Mouse (Mus musculus) hindbrain, embryonic 11.5 days (tissue): Measurements from ENCODE around the gene Plxna4. TPM values are rescaled to one million over a fixed set of nuclear protein-coding genes. Genes with fewer than 3 reads are reported as not detected.
A peak's percentile ranks its signal among the peaks of the same experiment; 100 is the strongest.

Experiments used
- ATAC-seq: fragments of 200-750 bp; cut with Nextera tagmentation; 2 replicates; pipeline ENCODE4 v1.8.0; 2017; ENCODE audit warnings: mild to moderate bottlenecking, moderate TSS enrichment, moderate library complexity; ENCODE audit not compliant: low FRiP score
- DNase-seq: peaks from one replicate; pipeline ENCODE4 v3.0.0-alpha.2; 2015; ENCODE audit warnings: low spot score
- H3K27ac ChIP-seq: fragments of 300-500 bp; sonication (generic); 2 replicates; pipeline ENCODE4 v1.5.1; 2014; ENCODE audit warnings: mild to moderate bottlenecking, low read depth, low read length
- H3K27me3 ChIP-seq: fragments of 300-500 bp; sonication (generic); 2 replicates; pipeline ENCODE4 v1.6.1; 2014; ENCODE audit warnings: mild to moderate bottlenecking, low read length, moderate library complexity, mixed read lengths; ENCODE audit not compliant: control insufficient read depth, insufficient read depth
- H3K36me3 ChIP-seq: fragments of 300-500 bp; sonication (generic); 2 replicates; pipeline ENCODE4 v1.6.1; 2014; ENCODE audit warnings: mild to moderate bottlenecking, low read length, moderate library complexity, mixed read lengths; ENCODE audit not compliant: control insufficient read depth, insufficient read depth
- H3K4me1 ChIP-seq: fragments of 300-500 bp; sonication (generic); replicated peaks from 2 replicates; pipeline ENCODE4 v1.6.1; 2014; ENCODE audit warnings: low read length, mixed read lengths; ENCODE audit not compliant: control insufficient read depth, insufficient read depth
- H3K4me2 ChIP-seq: fragments of 300-500 bp; sonication (generic); replicated peaks from 2 replicates; pipeline ENCODE4 v1.6.1; 2014; ENCODE audit warnings: mild to moderate bottlenecking, low read depth, low read length
- H3K4me3 ChIP-seq: fragments of 300-500 bp; sonication (generic); 2 replicates; pipeline ENCODE4 v1.5.1; 2014; ENCODE audit warnings: low read depth, low read length
- H3K9ac ChIP-seq: fragments of 300-500 bp; sonication (generic); 2 replicates; pipeline ENCODE4 v1.6.1; 2014; ENCODE audit warnings: low read depth, low read length
- H3K9me3 ChIP-seq: fragments of 300-500 bp; sonication (generic); 2 replicates; pipeline ENCODE4 v1.6.1; 2016; ENCODE audit warnings: low read length; ENCODE audit not compliant: control insufficient read depth
- WGBS: fragments of 180-500 bp; shearing (Covaris S2); extraction: QIAGEN DNeasy Blood & Tissue Kit; methylation state at CpG from one replicate; pipeline ENCODE4 v1.1.7; 2014; 5-methylcytosine and 5-hydroxymethylcytosine counted together
- polyA plus RNA-seq: library from polyadenylated mRNA; unstranded; fragments of >200 nt; fragmentation: Nextera tagmentation; extraction: Ambion mirVana; gene quantifications from 2 replicates; pipeline ENCODE4 v1.2.1, GENCODE M21; 2014

Plxna4 gene
- polyA plus RNA-seq, 1 experiment from 2014 or later, result 8.1 TPM

DNA sequence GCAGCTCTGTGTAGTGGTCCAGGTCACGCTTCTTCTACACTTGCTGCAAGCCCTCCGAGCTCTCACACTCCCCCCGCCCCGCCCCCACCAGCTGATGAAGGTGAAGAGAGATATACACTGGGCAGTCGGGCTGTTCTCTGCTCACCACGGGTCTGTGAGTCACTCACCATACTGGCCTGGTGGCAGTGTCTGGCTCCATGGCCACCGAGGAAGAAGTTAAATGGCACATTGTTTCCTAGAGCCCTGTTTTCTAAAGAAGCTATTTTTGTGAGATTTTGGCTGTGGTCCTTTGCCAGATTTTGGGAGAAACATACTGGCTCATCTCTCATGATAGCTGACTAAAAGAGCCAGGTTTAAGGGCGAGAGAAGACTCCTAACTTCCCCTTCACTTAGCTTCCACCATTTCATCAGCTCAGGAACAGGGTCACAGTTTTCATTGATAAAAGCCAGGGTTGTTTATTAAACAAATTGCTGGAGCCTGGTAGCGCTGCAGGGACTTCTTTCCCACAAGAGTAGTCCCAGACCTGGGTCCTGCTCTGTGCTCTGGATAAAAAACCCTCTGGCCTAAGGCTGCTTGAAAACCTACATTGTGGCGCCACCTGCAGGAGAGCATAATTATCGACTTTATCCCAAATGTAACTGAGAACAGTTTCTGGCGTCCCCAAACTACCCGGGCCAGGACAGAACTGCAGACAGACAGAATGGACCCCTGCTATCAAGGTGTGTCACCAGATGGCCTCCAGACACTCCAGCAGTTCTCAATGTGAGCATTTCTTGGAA lies 3.2 kb upstream of the Plxna4 start:
- ATAC-seq, result no peak
- Histone ChIP-seq H3K4me1 (no peaks in the 10 kb centered on the region), H3K27ac (no peak overlapping the region), H3K9ac (no peak overlapping the region), H3K36me3 (no peaks in the 10 kb centered on the region), H3K27me3 (peaks cover 13% of the 10 kb centered on the region), H3K9me3 (no peaks in the 10 kb centered on the region), H3K4me2 (no peak overlapping the region), H3K4me3 (no peak overlapping the region)
- DNase-seq, result peak; percentile 85
- WGBS, result 32% methylated on average over 13 of the region's 13 CpGs

- no peak for DNase-seq
- Histone ChIP-seq H3K9me3 (no peaks in the 10 kb centered on the region), H3K9ac (no peak overlapping the region), H3K36me3 (no peaks in the 10 kb centered on the region), H3K4me3 (no peak overlapping the region), H3K27me3 (peaks cover 15% of the 10 kb centered on the region), H3K4me1 (0 out of 2 replicates have a peak, but pooled peaks cover 2% of the 10 kb centered on the region), H3K4me2 (no peak overlapping the region), H3K27ac (no peak overlapping the region)
- WGBS, result 67% methylated on average over 4 of the region's 4 CpGs
- ATAC-seq, result no peak
Measured at GRCm38 (mm10) chr6:32589632-32590031, 1.6 kb upstream of the Plxna4 start.

DNA sequence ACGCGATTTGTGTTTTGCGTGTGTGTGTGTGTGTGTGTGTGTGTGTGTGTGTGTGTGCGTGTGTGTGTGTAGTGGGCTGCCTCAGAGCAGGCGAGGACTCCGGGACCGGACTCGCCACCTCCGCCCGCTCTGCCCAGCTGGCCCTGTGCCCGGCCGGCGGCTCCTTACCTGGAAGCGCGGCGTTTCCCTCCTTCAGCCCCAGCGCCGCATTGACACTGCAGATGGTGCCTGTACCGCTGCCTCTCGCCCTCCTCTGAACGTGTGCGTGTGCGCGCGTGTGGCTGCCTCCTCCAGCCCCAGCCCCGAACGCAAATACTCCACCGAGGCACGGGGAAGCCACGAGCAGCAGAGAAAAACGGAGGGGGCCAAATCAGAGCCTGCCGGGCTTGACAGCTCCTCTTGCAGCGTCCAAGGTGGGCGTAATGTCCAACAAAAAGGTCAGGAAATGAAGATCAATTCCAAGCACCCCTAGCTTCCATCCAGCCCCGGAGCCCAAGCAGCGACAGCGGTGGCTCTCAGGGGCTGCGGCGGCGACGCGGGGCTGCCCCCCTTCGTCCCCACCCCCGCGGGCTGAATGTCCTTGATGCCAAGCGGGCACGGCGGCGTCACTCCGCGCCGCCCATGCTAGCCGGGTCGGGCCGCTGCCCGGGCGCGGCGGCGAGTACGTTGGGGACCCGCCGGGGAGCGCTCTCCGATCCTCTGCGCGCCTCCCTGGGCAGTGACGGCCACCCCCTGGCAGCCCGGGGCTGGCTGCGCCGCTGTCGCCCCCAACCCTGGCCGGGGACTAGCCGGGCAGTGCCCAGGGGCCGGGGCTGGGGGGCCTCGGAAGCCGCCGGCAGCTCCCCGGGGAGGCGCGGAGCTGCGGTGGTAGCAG lies 619 bp downstream of the Plxna4 start:
- peaks cover 15% of the 10 kb centered on the region for H3K27me3 ChIP-seq
- peak overlapping the region; percentile 84 for H3K4me2 ChIP-seq
- DNase-seq (peak; percentile 65), ATAC-seq (peak; percentile 54)
- H3K4me1 ChIP-seq, result peaks cover 7% of the 10 kb centered on the region; the same call in 1 of the 2 replicates
- peak overlapping the region; percentile 83 for H3K27ac ChIP-seq
- H3K36me3 ChIP-seq, result no peaks in the 10 kb centered on the region
- WGBS, result 1% methylated on average over 66 of the region's 82 CpGs
- peak overlapping the region; percentile 85 for H3K4me3 ChIP-seq
- H3K9me3 ChIP-seq, result no peaks in the 10 kb centered on the region
- peak overlapping the region; percentile 56 for H3K9ac ChIP-seq

- no peaks in the 10 kb centered on the region for H3K9me3 ChIP-seq
- H3K27me3 ChIP-seq, result peaks cover 15% of the 10 kb centered on the region
- peak overlapping the region; percentile 85 for H3K4me3 ChIP-seq
- peak overlapping the region; percentile 84 for H3K4me2 ChIP-seq
- H3K9ac ChIP-seq, result peak overlapping the region; percentile 56
- no peak for ATAC-seq
- H3K36me3 ChIP-seq, result no peaks in the 10 kb centered on the region
- peak; percentile 49 for DNase-seq
- peaks cover 7% of the 10 kb centered on the region; the same call in 1 of the 2 replicates for H3K4me1 ChIP-seq
- WGBS, result 5% methylated on average over 13 of the region's 13 CpGs
- no peak overlapping the region for H3K27ac ChIP-seq
Measured at GRCm38 (mm10) chr6:32586821-32587135, 1.2 kb downstream of the Plxna4 start.

- H3K27ac ChIP-seq, result no peak overlapping the region
- ATAC-seq, result no peak
- H3K27me3 ChIP-seq, result peaks cover 15% of the 10 kb centered on the region
- peaks cover 7% of the 10 kb centered on the region; the same call in 1 of the 2 replicates for H3K4me1 ChIP-seq
- H3K9me3 ChIP-seq, result no peaks in the 10 kb centered on the region
- H3K36me3 ChIP-seq, result no peaks in the 10 kb centered on the region
- H3K4me2 ChIP-seq, result peak overlapping the region; percentile 84
- WGBS, result 4% methylated on average over 13 of the region's 13 CpGs
- peak; percentile 50 for DNase-seq
- peak overlapping the region; percentile 85 for H3K4me3 ChIP-seq
- peak overlapping the region; percentile 2 for H3K9ac ChIP-seq
Measured at GRCm38 (mm10) chr6:32586390-32586789, 1.6 kb downstream of the Plxna4 start.

DNA sequence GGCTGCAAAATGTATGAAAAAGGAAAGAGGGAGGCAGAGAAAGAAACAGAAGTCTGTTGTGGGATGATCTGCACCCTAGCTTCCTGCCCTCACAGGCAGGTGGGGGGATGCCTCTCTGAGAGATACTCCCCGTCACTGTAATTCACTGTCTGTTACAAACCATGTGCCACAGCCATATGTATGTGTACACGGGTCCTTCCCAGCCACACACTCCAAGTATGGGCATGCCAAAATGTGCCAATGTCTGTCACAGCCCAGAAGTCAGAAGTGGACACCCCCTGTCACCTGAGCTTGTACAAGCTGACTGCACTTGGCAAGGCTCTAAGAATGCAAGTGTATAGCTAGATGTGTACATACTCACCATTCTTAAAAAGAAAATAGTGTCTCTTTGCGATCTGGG lies 2.8 kb downstream of the Plxna4 start:
- Histone ChIP-seq H3K4me2 (peak overlapping the region; percentile 2; the same call in 1 of the 2 replicates), H3K9ac (no peak overlapping the region), H3K27me3 (peaks cover 15% of the 10 kb centered on the region), H3K27ac (no peak overlapping the region), H3K4me3 (peak overlapping the region; percentile 8; the same call in 1 of the 2 replicates), H3K4me1 (peaks cover 7% of the 10 kb centered on the region; the same call in 1 of the 2 replicates), H3K36me3 (no peaks in the 10 kb centered on the region), H3K9me3 (no peaks in the 10 kb centered on the region)
- ATAC-seq (no peak), DNase-seq (no peak)
- 33% methylated on average over 3 of the region's 3 CpGs for WGBS

GRCm38 (mm10) chr6:32584243-32584880 lies 3.6 kb downstream of the Plxna4 start:
- peak overlapping the region; percentile 4 for H3K4me2 ChIP-seq

GRCm38 (mm10) chr6:32583582-32583981 lies 4.4 kb downstream of the Plxna4 start:
- no peaks in the 10 kb centered on the region for H3K9me3 ChIP-seq
- DNase-seq, result peak; percentile 44
- no peak overlapping the region; the same call in 1 of the 2 replicates for H3K4me2 ChIP-seq
- H3K36me3 ChIP-seq, result no peaks in the 10 kb centered on the region
- H3K27me3 ChIP-seq, result peaks cover 5% of the 10 kb centered on the region; the same call in 1 of the 2 replicates
- 8% methylated on average over 3 of the region's 3 CpGs for WGBS
- H3K4me1 ChIP-seq, result peaks cover 7% of the 10 kb centered on the region; the same call in 1 of the 2 replicates
- no peak overlapping the region for H3K4me3 ChIP-seq
- no peak overlapping the region for H3K9ac ChIP-seq
- no peak for ATAC-seq
- H3K27ac ChIP-seq, result no peak overlapping the region

More at GRCm38 (mm10) chr6:32584243-32584880, 3.6 kb downstream of the Plxna4 start:
- H3K9ac ChIP-seq, result peak overlapping the region; percentile 31; the same call in 1 of the 2 replicates
- H3K36me3 ChIP-seq, result no peaks in the 10 kb centered on the region
- 11% methylated on average over 5 of the region's 5 CpGs for WGBS
- H3K4me1 ChIP-seq, result peaks cover 7% of the 10 kb centered on the region; the same call in 1 of the 2 replicates
- no peak overlapping the region for H3K27ac ChIP-seq
- H3K4me3 ChIP-seq, result 0 out of 2 replicates have a peak overlapping the region, but pooled peaks have one; percentile 10
- DNase-seq, result peak; percentile 53
- no peaks in the 10 kb centered on the region for H3K9me3 ChIP-seq
- H3K27me3 ChIP-seq, result peaks cover 11% of the 10 kb centered on the region
- ATAC-seq, result no peak
